Mouse (Mus musculus): Measurements from ENCODE around the gene Poglut1. TPM values are rescaled to one million over a fixed set of nuclear protein-coding genes. Genes with fewer than 3 reads are reported as not detected.

The Poglut1 gene
- polyA plus RNA-seq, 1 experiment from 2014 or later, result 68.4 TPM

GRCm38 (mm10) chr16:38587572-38587971, 37.5 kb upstream of the Poglut1 start:
- Histone ChIP-seq H3K9me3 (ENCODE audit: control insufficient read depth, low read length) (no peaks in the 10 kb centered on the region), H3K36me3 (ENCODE audit: control insufficient read depth, insufficient read depth, low read length) (peaks cover 23% of the 10 kb centered on the region), H3K4me3 (ENCODE audit: low read depth, low read length) (no peak overlapping the region), H3K27me3 (ENCODE audit: control insufficient read depth, insufficient read depth, low read length) (no peaks in the 10 kb centered on the region), H3K27ac (ENCODE audit: low read depth, low read length) (no peak overlapping the region), H3K4me2 (no peak overlapping the region), H3K4me1 (ENCODE audit: control insufficient read depth, insufficient read depth, low read length) (no peaks in the 10 kb centered on the region), H3K9ac (ENCODE audit: low read length) (no peak overlapping the region)
- 92% methylated on average over 4 of the region's 4 CpGs for WGBS
- ATAC-seq (ENCODE audit: low FRiP score) (no peak), DNase-seq (ENCODE audit: low spot score, missing footprints) (peak; percentile 49)

- H3K4me2 ChIP-seq, result no peak overlapping the region
- H3K27me3 ChIP-seq (ENCODE audit: control insufficient read depth, insufficient read depth, low read length), result no peaks in the 10 kb centered on the region
- DNase-seq (ENCODE audit: low spot score, missing footprints), result no peak
- no peak for ATAC-seq (ENCODE audit: low FRiP score)
- H3K4me3 ChIP-seq (ENCODE audit: low read depth, low read length), result no peak overlapping the region
- H3K9me3 ChIP-seq (ENCODE audit: control insufficient read depth, low read length), result no peaks in the 10 kb centered on the region
- WGBS, result 96% methylated on average over 5 of the region's 5 CpGs
- no peak overlapping the region for H3K9ac ChIP-seq (ENCODE audit: low read length)
- H3K27ac ChIP-seq (ENCODE audit: low read depth, low read length), result no peak overlapping the region
- peaks cover 23% of the 10 kb centered on the region for H3K36me3 ChIP-seq (ENCODE audit: control insufficient read depth, insufficient read depth, low read length)
- no peaks in the 10 kb centered on the region for H3K4me1 ChIP-seq (ENCODE audit: control insufficient read depth, insufficient read depth, low read length)
Observed at GRCm38 (mm10) chr16:38587163-38587562, 37.1 kb upstream of the Poglut1 start.

- Histone ChIP-seq H3K9ac (ENCODE audit: low read length) (no peak overlapping the region), H3K27ac (ENCODE audit: low read depth, low read length) (no peak overlapping the region), H3K4me1 (ENCODE audit: control insufficient read depth, insufficient read depth, low read length) (no peaks in the 10 kb centered on the region), H3K27me3 (ENCODE audit: control insufficient read depth, insufficient read depth, low read length) (no peaks in the 10 kb centered on the region), H3K4me3 (ENCODE audit: low read depth, low read length) (no peak overlapping the region), H3K9me3 (ENCODE audit: control insufficient read depth, low read length) (no peaks in the 10 kb centered on the region), H3K36me3 (ENCODE audit: control insufficient read depth, insufficient read depth, low read length) (peaks cover 22% of the 10 kb centered on the region), H3K4me2 (no peak overlapping the region)
- 95% methylated on average over 5 of the region's 5 CpGs for WGBS
- DNase-seq (ENCODE audit: low spot score, missing footprints) (peak; percentile 19), ATAC-seq (ENCODE audit: low FRiP score) (no peak)
Observed at GRCm38 (mm10) chr16:38585186-38585585, 35.1 kb upstream of the Poglut1 start.

GRCm38 (mm10) chr16:38584761-38585160, 34.7 kb upstream of the Poglut1 start:
- ATAC-seq (ENCODE audit: low FRiP score) (no peak), DNase-seq (ENCODE audit: low spot score, missing footprints) (peak; percentile 10)
- H3K9ac ChIP-seq (ENCODE audit: low read length), result no peak overlapping the region
- peaks cover 22% of the 10 kb centered on the region for H3K36me3 ChIP-seq (ENCODE audit: control insufficient read depth, insufficient read depth, low read length)
- no peaks in the 10 kb centered on the region for H3K9me3 ChIP-seq (ENCODE audit: control insufficient read depth, low read length)
- H3K27ac ChIP-seq (ENCODE audit: low read depth, low read length), result no peak overlapping the region
- H3K27me3 ChIP-seq (ENCODE audit: control insufficient read depth, insufficient read depth, low read length), result no peaks in the 10 kb centered on the region
- H3K4me3 ChIP-seq (ENCODE audit: low read depth, low read length), result no peak overlapping the region
- no peak overlapping the region for H3K4me2 ChIP-seq
- WGBS, result 89% methylated on average over 7 of the region's 7 CpGs
- H3K4me1 ChIP-seq (ENCODE audit: control insufficient read depth, insufficient read depth, low read length), result no peaks in the 10 kb centered on the region

- Histone ChIP-seq H3K4me3 (ENCODE audit: low read depth, low read length) (no peak overlapping the region), H3K4me1 (ENCODE audit: control insufficient read depth, insufficient read depth, low read length) (no peaks in the 10 kb centered on the region), H3K9me3 (ENCODE audit: control insufficient read depth, low read length) (no peaks in the 10 kb centered on the region), H3K27me3 (ENCODE audit: control insufficient read depth, insufficient read depth, low read length) (no peaks in the 10 kb centered on the region), H3K36me3 (ENCODE audit: control insufficient read depth, insufficient read depth, low read length) (peaks cover 18% of the 10 kb centered on the region), H3K27ac (ENCODE audit: low read depth, low read length) (no peak overlapping the region), H3K9ac (ENCODE audit: low read length) (no peak overlapping the region), H3K4me2 (no peak overlapping the region)
- peak; percentile 64 for DNase-seq (ENCODE audit: low spot score, missing footprints)
- no peak for ATAC-seq (ENCODE audit: low FRiP score)
- WGBS, result 95% methylated on average over 3 of the region's 3 CpGs
Observed at GRCm38 (mm10) chr16:38571481-38571880, 21.4 kb upstream of the Poglut1 start.

- Histone ChIP-seq H3K4me1 (ENCODE audit: control insufficient read depth, insufficient read depth, low read length) (peaks cover 5% of the 10 kb centered on the region), H3K27me3 (ENCODE audit: control insufficient read depth, insufficient read depth, low read length) (no peaks in the 10 kb centered on the region), H3K4me3 (ENCODE audit: low read depth, low read length) (no peak overlapping the region), H3K36me3 (ENCODE audit: control insufficient read depth, insufficient read depth, low read length) (peaks cover 14% of the 10 kb centered on the region), H3K27ac (ENCODE audit: low read depth, low read length) (no peak overlapping the region), H3K9me3 (ENCODE audit: control insufficient read depth, low read length) (no peaks in the 10 kb centered on the region), H3K4me2 (no peak overlapping the region), H3K9ac (ENCODE audit: low read length) (no peak overlapping the region)
- no peak for ATAC-seq (ENCODE audit: low FRiP score)
- 98% methylated on average over 5 of the region's 5 CpGs for WGBS
- no peak for DNase-seq (ENCODE audit: low spot score, missing footprints)
Observed at GRCm38 (mm10) chr16:38568192-38568591, 18.1 kb upstream of the Poglut1 start.

- Histone ChIP-seq H3K9me3 (ENCODE audit: control insufficient read depth, low read length) (no peaks in the 10 kb centered on the region), H3K27ac (ENCODE audit: low read depth, low read length) (no peak overlapping the region), H3K4me2 (peak overlapping the region; percentile 55), H3K4me3 (ENCODE audit: low read depth, low read length) (peak overlapping the region; percentile 63), H3K9ac (ENCODE audit: low read length) (peak overlapping the region; percentile 78), H3K36me3 (ENCODE audit: control insufficient read depth, insufficient read depth, low read length) (peaks cover 5% of the 10 kb centered on the region; the same call in 1 of the 2 replicates), H3K27me3 (ENCODE audit: control insufficient read depth, insufficient read depth, low read length) (no peaks in the 10 kb centered on the region), H3K4me1 (ENCODE audit: control insufficient read depth, insufficient read depth, low read length) (peaks cover 5% of the 10 kb centered on the region)
- ATAC-seq (ENCODE audit: low FRiP score), result no peak
- DNase-seq (ENCODE audit: low spot score, missing footprints), result no peak
- 39% methylated on average over 10 of the region's 10 CpGs for WGBS
Observed at GRCm38 (mm10) chr16:38563516-38563915, 13.5 kb upstream of the Poglut1 start.

- Histone ChIP-seq H3K9ac (ENCODE audit: low read length) (peak overlapping the region; percentile 78), H3K36me3 (ENCODE audit: control insufficient read depth, insufficient read depth, low read length) (no peaks in the 10 kb centered on the region; the same call in 1 of the 2 replicates), H3K27ac (ENCODE audit: low read depth, low read length) (no peak overlapping the region), H3K4me3 (ENCODE audit: low read depth, low read length) (peak overlapping the region; percentile 63), H3K9me3 (ENCODE audit: control insufficient read depth, low read length) (no peaks in the 10 kb centered on the region), H3K4me1 (ENCODE audit: control insufficient read depth, insufficient read depth, low read length) (peaks cover 5% of the 10 kb centered on the region), H3K27me3 (ENCODE audit: control insufficient read depth, insufficient read depth, low read length) (no peaks in the 10 kb centered on the region), H3K4me2 (peak overlapping the region; percentile 55)
- ATAC-seq (ENCODE audit: low FRiP score) (no peak; the same call in 1 of the 2 replicates), DNase-seq (ENCODE audit: low spot score, missing footprints) (no peak)
- under 1% methylated on average over 25 of the region's 25 CpGs for WGBS
Observed at GRCm38 (mm10) chr16:38562968-38563327, 12.9 kb upstream of the Poglut1 start.

- Histone ChIP-seq H3K4me2 (peak overlapping the region; percentile 55), H3K36me3 (ENCODE audit: control insufficient read depth, insufficient read depth, low read length) (no peaks in the 10 kb centered on the region; the same call in 1 of the 2 replicates), H3K4me1 (ENCODE audit: control insufficient read depth, insufficient read depth, low read length) (peaks cover 5% of the 10 kb centered on the region), H3K4me3 (ENCODE audit: low read depth, low read length) (peak overlapping the region; percentile 63), H3K27me3 (ENCODE audit: control insufficient read depth, insufficient read depth, low read length) (no peaks in the 10 kb centered on the region), H3K27ac (ENCODE audit: low read depth, low read length) (peak overlapping the region; percentile 54), H3K9me3 (ENCODE audit: control insufficient read depth, low read length) (no peaks in the 10 kb centered on the region), H3K9ac (ENCODE audit: low read length) (peak overlapping the region; percentile 78)
- ATAC-seq (ENCODE audit: low FRiP score), result peak; percentile 98
- DNase-seq (ENCODE audit: low spot score, missing footprints), result peak; percentile 99
- 7% methylated on average over 37 of the region's 37 CpGs for WGBS
Observed at GRCm38 (mm10) chr16:38562131-38562967, 12.3 kb upstream of the Poglut1 start.

Measured in midbrain, embryonic 11.5 days (tissue).